ENCODE assay signal across 11 mouse cellular contexts in the genomic region with DNA sequence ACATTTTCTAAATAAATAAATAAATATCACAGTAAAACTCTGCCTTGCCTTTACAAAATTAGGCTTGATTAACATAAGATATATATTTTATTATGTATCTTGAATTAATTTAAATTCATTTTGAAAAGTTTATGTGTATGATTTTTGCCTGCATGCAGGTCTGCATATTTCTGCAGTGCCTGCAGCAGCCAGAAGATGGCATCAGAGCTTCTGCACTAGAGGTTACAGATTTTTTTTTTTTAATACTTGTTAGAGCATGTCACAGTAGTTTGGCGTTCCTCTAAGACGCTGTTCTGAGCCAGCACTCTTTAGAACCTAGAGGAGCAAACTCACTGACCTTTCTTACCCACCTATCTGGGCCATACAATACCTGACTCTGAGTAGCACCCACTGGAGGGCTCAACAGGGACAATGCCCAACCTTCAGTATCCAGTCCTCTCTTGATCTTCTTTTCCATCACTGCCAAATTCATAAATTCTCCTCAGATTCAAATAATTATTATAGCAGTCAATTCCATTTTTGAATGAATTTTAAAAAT. TPM values are rescaled to one million over a fixed set of nuclear protein-coding genes. Genes with fewer than 3 reads are reported as not detected.
DNase-seq lines count a peak whose midpoint lies in the region; ATAC-seq and TF ChIP-seq lines count a peak whose summit lies in the region.
"Had no signal": no experiment of that assay in that cellular context is flagged by ENCODE, and none has a peak within 500 bp of the region (broad histone marks: within the 10 kb centered on the region; RNA-seq: fewer than 3 reads in every experiment).

No protein-coding gene starts in this region.

- H3K36me3 ChIP-seq in embryonic facial prominence, embryonic 14.5 days (ENCODE audit: control insufficient read depth, insufficient read depth, low read length): no peaks in the 10 kb centered on the region
- H3K36me3 ChIP-seq in kidney, embryonic 15.5 days: no peaks in the 10 kb centered on the region
- no peaks in the 10 kb centered on the region for H3K36me3 ChIP-seq in lung, postnatal 0 days (ENCODE audit: insufficient read depth, low read length)
- H3K36me3 ChIP-seq: G1E; heart, embryonic 15.5 days had no signal

- H3K4me1 ChIP-seq in embryonic facial prominence, embryonic 14.5 days (ENCODE audit: control insufficient read depth, insufficient read depth, low read length): no peaks in the 10 kb centered on the region
- peaks cover 4% of the 10 kb centered on the region; the same call in 1 of the 2 replicates for H3K4me1 ChIP-seq in kidney, embryonic 15.5 days
- no peaks in the 10 kb centered on the region for H3K4me1 ChIP-seq in lung, postnatal 0 days (ENCODE audit: insufficient read depth, low read depth, low read length)
- H3K4me1 ChIP-seq: heart, embryonic 15.5 days had no signal

- TF ChIP-seq EP300 in lung, postnatal 0 days (IDR thresholded peaks at IDR 0.05): no peak

- H3K9me3 ChIP-seq in embryonic facial prominence, embryonic 14.5 days (ENCODE audit: control insufficient read depth, low read length): no peaks in the 10 kb centered on the region
- no peaks in the 10 kb centered on the region for H3K9me3 ChIP-seq in kidney, embryonic 15.5 days (replicated peaks)
- no peaks in the 10 kb centered on the region for H3K9me3 ChIP-seq in lung, postnatal 0 days (ENCODE audit: low read length)
- H3K9me3 ChIP-seq: G1E; heart, embryonic 15.5 days had no signal

- DNase-seq in cerebellum, postnatal 14 days: peak; percentile 61 to 80
- DNase-seq in cerebellum, adult 9-11 months: no peak
- peak; percentile 57 to 66 for DNase-seq in right cerebral cortex, adult 2 months (ENCODE audit: low spot score in 2 of 2)
- no peak for DNase-seq in right cerebral cortex, postnatal 25 days
- DNase-seq in embryonic facial prominence, embryonic 14.5 days (ENCODE audit: low spot score): peak; percentile 70
- DNase-seq in lung, postnatal 0 days (ENCODE audit: low spot score): peak; percentile 77
- peak; percentile 27 for DNase-seq in thymus, postnatal 14 days

- H3K27me3 ChIP-seq in embryonic facial prominence, embryonic 14.5 days (replicated peaks; ENCODE audit: control insufficient read depth, insufficient read depth, low read length): no peaks in the 10 kb centered on the region
- H3K27me3 ChIP-seq in kidney, embryonic 15.5 days: no peaks in the 10 kb centered on the region
- H3K27me3 ChIP-seq in lung, postnatal 0 days (replicated peaks; ENCODE audit: insufficient read depth, low read length): no peaks in the 10 kb centered on the region
- H3K27me3 ChIP-seq: heart, embryonic 15.5 days had no signal

- 13% methylated on average over 2 of the region's 2 CpGs for WGBS in embryonic facial prominence, embryonic 14.5 days
- 25% methylated on average over 2 of the region's 2 CpGs for whole genome bisulfite sequencing in kidney, embryonic 15.5 days
- 21% methylated on average over 2 of the region's 2 CpGs for WGBS in lung, postnatal 0 days

- no peak overlapping the region for H3K4me3 ChIP-seq in embryonic facial prominence, embryonic 14.5 days (ENCODE audit: low read depth, low read length)
- H3K4me3 ChIP-seq in kidney, embryonic 15.5 days (replicated peaks): no peak overlapping the region
- no peak overlapping the region for H3K4me3 ChIP-seq in lung, postnatal 0 days (ENCODE audit: low read depth, low read length)
- H3K4me3 ChIP-seq: heart, embryonic 15.5 days; myocyte had no signal

- H3K9ac ChIP-seq in embryonic facial prominence, embryonic 14.5 days (ENCODE audit: low read depth, low read length): no peak overlapping the region
- H3K9ac ChIP-seq in kidney, embryonic 15.5 days: no peak overlapping the region
- no peak overlapping the region for H3K9ac ChIP-seq in lung, postnatal 0 days (replicated peaks; ENCODE audit: low read depth)
- H3K9ac ChIP-seq: heart, embryonic 15.5 days had no signal

- no peak overlapping the region for H3K4me2 ChIP-seq in embryonic facial prominence, embryonic 14.5 days (ENCODE audit: low read depth, low read length)
- no peak overlapping the region for H3K4me2 ChIP-seq in kidney, embryonic 15.5 days
- no peak overlapping the region for H3K4me2 ChIP-seq in lung, postnatal 0 days (replicated peaks; ENCODE audit: low read depth, low read length)
- H3K4me2 ChIP-seq: heart, embryonic 15.5 days had no signal

- TF ChIP-seq CTCF in lung, postnatal 0 days (IDR thresholded peaks at IDR 0.05): peak; percentile 75

- no peak overlapping the region for H3K27ac ChIP-seq in embryonic facial prominence, embryonic 14.5 days (replicated peaks; ENCODE audit: low read depth, low read length)
- no peak overlapping the region for H3K27ac ChIP-seq in kidney, embryonic 15.5 days
- no peak overlapping the region for H3K27ac ChIP-seq in lung, postnatal 0 days (ENCODE audit: low read length)
- H3K27ac ChIP-seq: heart, embryonic 15.5 days had no signal

- no peak for ATAC-seq in embryonic facial prominence, embryonic 14.5 days (ENCODE audit: low read depth)
- peak; percentile 59; the same call in 1 of the 2 replicates for ATAC-seq in kidney, embryonic 15.5 days (replicated peaks; ENCODE audit: low FRiP score)
- ATAC-seq in lung, postnatal 0 days: no peak

RNA-seq across cellular contexts. Expression of a gene that starts 8.7 kb away (rescaled TPM):
- 25.2 and 38.3 TPM in 2 replicates for polyA plus RNA-seq in embryonic facial prominence, embryonic 14.5 days (2014; fragmentation: Nextera tagmentation; extraction: Ambion mirVana)
- polyA plus RNA-seq in kidney, embryonic 15.5 days (2015; fragmentation: Nextera tagmentation; extraction: Ambion mirVana): 8.9 and 9.8 TPM in 2 replicates
- 6.4 and 7.3 TPM in 2 replicates for polyA plus RNA-seq in lung, postnatal 0 days (2015; fragmentation: Nextera tagmentation; extraction: Ambion mirVana)
- polyA plus RNA-seq: G1E had no signal

Comparison
In these comparisons a context has a peak if more than half of its experiments do, and no peak if none do; other contexts are left out.
1. DNase-seq: peak in cerebellum, postnatal 14 days (2 of 2), right cerebral cortex, adult 2 months (2 of 2), embryonic facial prominence, embryonic 14.5 days (single experiment), lung, postnatal 0 days (single experiment) and thymus, postnatal 14 days (single experiment); none in cerebellum, adult 9-11 months (single experiment) and right cerebral cortex, postnatal 25 days (single experiment).